8 mouse cellular contexts compared by ENCODE assay signal in the genomic region with DNA sequence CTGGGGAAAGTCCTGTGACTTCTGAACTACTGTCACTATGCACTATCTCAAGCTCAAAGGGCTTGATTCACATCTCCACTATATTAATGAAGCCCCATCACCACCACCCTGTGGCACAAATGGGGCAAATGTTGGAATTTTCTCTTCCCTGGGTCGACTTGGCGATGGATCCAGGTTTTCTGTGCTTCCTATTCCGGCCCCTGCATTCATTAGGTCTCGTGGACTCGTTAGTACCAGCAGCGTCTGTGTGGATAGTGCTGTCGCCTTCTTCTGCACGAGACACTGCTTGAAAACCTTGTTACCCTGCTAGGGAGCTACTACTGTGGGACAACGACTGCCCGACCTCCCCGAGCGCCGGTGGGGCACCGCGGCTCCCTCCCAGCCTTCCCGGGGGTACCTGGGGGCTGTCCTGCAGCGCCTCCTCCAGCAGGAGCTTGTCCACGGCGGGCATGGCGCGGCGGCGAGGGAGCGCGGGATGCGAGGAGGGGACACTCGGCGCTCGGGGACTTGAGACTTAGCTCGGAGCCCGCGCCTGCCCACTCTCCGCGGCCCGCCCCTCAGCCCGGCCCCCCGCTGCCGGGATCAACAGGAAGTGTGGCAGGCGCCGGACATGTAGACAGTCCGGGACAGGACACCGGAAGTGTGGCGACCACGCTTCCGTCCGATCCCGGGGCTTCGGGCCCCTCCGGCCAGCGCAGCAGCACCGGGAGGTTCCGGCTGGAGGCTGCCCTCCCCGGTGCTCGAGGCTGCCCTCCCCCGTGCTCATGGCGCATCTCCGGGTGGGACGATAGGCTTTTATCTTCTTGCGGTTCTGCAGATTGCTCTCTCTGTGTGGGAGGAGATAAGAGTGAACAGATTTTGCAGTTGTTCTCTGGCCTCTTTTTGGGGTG. TPM values are rescaled to one million over a fixed set of nuclear protein-coding genes. Genes with fewer than 3 reads are reported as not detected.
DNase-seq lines count a peak whose midpoint lies in the region; ATAC-seq lines count a peak whose summit lies in the region.

Appl2 (minus strand) TSS at position 608 of the 890 bp plus-strand sequence.

- H3K4me1 ChIP-seq in embryonic facial prominence, embryonic 12.5 days, result peaks cover 23% of the 10 kb centered on the region
- H3K4me1 ChIP-seq in limb, embryonic 13.5 days, result peaks cover 27% of the 10 kb centered on the region
- H3K4me1 ChIP-seq in midbrain, embryonic 15.5 days, result peaks cover 46% of the 10 kb centered on the region

- ATAC-seq in embryonic facial prominence, embryonic 12.5 days (ENCODE audit: insufficient number of reproducible peaks, insufficient read depth, low FRiP score, low TSS enrichment), result peak; percentile 95
- ATAC-seq in limb, embryonic 13.5 days (ENCODE audit: low FRiP score, low read depth), result peak; percentile 98
- peak; percentile 98 for ATAC-seq in midbrain, embryonic 15.5 days (replicated peaks)

- WGBS in embryonic facial prominence, embryonic 12.5 days, result under 1% methylated on average over 58 of the region's 59 CpGs
- under 1% methylated on average over 50 of the region's 59 CpGs for WGBS in limb, embryonic 13.5 days
- WGBS in midbrain, embryonic 15.5 days, result under 1% methylated on average over 59 of the region's 59 CpGs

- H3K9me3 ChIP-seq in embryonic facial prominence, embryonic 12.5 days, result 0 out of 2 replicates have a peak, but pooled peaks cover under 1% of the 10 kb centered on the region
- H3K9me3 ChIP-seq in limb, embryonic 13.5 days, result no peaks in the 10 kb centered on the region
- H3K9me3 ChIP-seq in midbrain, embryonic 15.5 days, result no peaks in the 10 kb centered on the region

- H3K4me3 ChIP-seq in embryonic facial prominence, embryonic 12.5 days, result peak within 1 kb of the TSS; percentile 81
- H3K4me3 ChIP-seq in limb, embryonic 13.5 days, result peak within 1 kb of the TSS; percentile 86
- peak within 1 kb of the TSS; percentile 97 for H3K4me3 ChIP-seq in midbrain, embryonic 15.5 days

- peak; percentile 97 for DNase-seq in 3134 (ENCODE audit: extremely low read depth, insufficient read length, low spot score)
- DNase-seq in adrenal gland, postnatal 25 days, result peak; percentile 98
- peak; percentile 95 for DNase-seq in heart, adult 8-10 months (ENCODE audit: low spot score)
- DNase-seq in kidney, adult 9 months, result peak; percentile 96
- peak; percentile 69 to 77 for DNase-seq in spleen, adult 18-20 months

- peak within 1 kb of the TSS; percentile 69 for H3K27ac ChIP-seq in embryonic facial prominence, embryonic 12.5 days
- H3K27ac ChIP-seq in limb, embryonic 13.5 days, result peak within 1 kb of the TSS; percentile 74
- H3K27ac ChIP-seq in midbrain, embryonic 15.5 days, result peak within 1 kb of the TSS; percentile 86

- peak within 1 kb of the TSS; percentile 72 for H3K4me2 ChIP-seq in embryonic facial prominence, embryonic 12.5 days (replicated peaks)
- peak within 1 kb of the TSS; percentile 70 for H3K4me2 ChIP-seq in limb, embryonic 13.5 days (replicated peaks)
- H3K4me2 ChIP-seq in midbrain, embryonic 15.5 days, result peak within 1 kb of the TSS; percentile 74

- peak within 1 kb of the TSS; percentile 77 for H3K9ac ChIP-seq in embryonic facial prominence, embryonic 12.5 days
- peak within 1 kb of the TSS; percentile 86 for H3K9ac ChIP-seq in limb, embryonic 13.5 days
- peak within 1 kb of the TSS; percentile 91 for H3K9ac ChIP-seq in midbrain, embryonic 15.5 days

- no peaks in the 10 kb centered on the region for H3K36me3 ChIP-seq in embryonic facial prominence, embryonic 12.5 days
- no peaks in the 10 kb centered on the region for H3K36me3 ChIP-seq in limb, embryonic 13.5 days
- no peaks in the 10 kb centered on the region for H3K36me3 ChIP-seq in midbrain, embryonic 15.5 days (replicated peaks)

- no peaks in the 10 kb centered on the region for H3K27me3 ChIP-seq in embryonic facial prominence, embryonic 12.5 days
- H3K27me3 ChIP-seq in limb, embryonic 13.5 days, result no peaks in the 10 kb centered on the region
- no peaks in the 10 kb centered on the region for H3K27me3 ChIP-seq in midbrain, embryonic 15.5 days (replicated peaks)

RNA-seq across cellular contexts. Expression of gene Appl2, which starts in this region (rescaled TPM):
- 181 and 261 TPM in 2 replicates for total RNA-seq in adrenal gland, postnatal 25 days (2021)
- 68.8 and 71.4 TPM in 2 replicates for polyA plus RNA-seq in embryonic facial prominence, embryonic 12.5 days (2016; fragmentation: Nextera tagmentation; extraction: Ambion mirVana)
- total RNA-seq in heart, adult 8-10 months (2022), result 10 to 100 TPM; 33.4 to 42.5 (median 39.3) TPM
- 67.8 and 69.7 TPM in 2 replicates for polyA plus RNA-seq in limb, embryonic 13.5 days (2015; fragmentation: Nextera tagmentation; extraction: Ambion mirVana)
- 54.1 and 59.6 TPM in 2 replicates for polyA plus RNA-seq in midbrain, embryonic 15.5 days (2015; fragmentation: Nextera tagmentation; extraction: Ambion mirVana)

Comparison
In these comparisons a context has a peak if more than half of its experiments do, and no peak if none do; other contexts are left out.
1. Peak in every context shown above with its lines: DNase-seq, ATAC-seq, H3K4me3 ChIP-seq and H3K27ac ChIP-seq.